Mouse (Mus musculus) fibroblast of lung, adult 2 months (primary cell): ENCODE results near the gene Olfr13.
"Not testable (repeated sequence)": the region's sequence is repeated elsewhere in the genome, so short reads cannot be mapped to it uniquely, and the experiment has no call there.

ENCODE experiments used
- DNase-seq: peaks from one replicate; pipeline ENCODE4 v3.0.0-alpha.2; 2011; ENCODE audit warnings: low read depth

Olfr13 gene

DNA sequence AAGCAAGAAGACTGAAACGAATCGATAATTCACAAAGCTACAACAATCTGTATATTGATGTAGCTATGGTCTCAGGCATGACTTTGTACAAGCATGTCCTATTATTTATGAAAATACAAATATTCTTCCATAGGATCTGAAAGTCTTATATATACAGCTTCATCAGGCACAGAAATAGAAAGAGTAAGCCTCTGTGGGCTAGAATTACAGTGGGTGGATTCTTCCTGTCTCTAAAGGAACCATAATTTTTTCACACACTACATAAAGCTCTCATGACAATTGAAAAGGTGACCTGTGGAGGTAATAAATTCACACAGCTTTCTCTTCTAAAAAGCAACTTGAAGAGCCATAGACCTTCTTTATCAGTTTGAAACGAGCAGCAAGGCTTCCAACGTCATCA lies at the start of gene Olfr13:
Olfr13 (plus strand) TSS at position 301 of the 400 bp plus-strand sequence.
- no peak for DNase-seq

DNA sequence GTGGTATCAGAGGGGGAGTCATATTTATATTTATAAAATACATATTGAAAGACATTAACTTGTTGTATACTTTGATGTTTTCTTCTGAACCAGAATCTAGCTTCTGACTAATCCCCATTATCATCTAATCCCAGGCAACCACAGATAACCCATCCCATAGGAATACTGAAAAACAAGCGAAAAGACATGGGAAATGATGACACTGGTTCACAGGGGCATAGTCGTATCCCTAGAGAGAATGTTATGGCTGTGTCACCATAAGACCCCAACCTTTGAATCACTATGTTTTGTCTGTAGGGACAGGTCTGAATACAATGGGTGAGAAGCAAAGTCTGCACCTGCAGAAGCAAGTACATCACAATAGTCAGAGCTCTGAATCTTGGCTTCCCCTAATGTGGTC lies 25.7 kb upstream of the Olfr13 start, which contains the start of gene Olfr237-ps1:
Olfr237-ps1 (plus strand) TSS at position 301 of the 400 bp plus-strand sequence.
- DNase-seq: not testable (repeated sequence)

DNA sequence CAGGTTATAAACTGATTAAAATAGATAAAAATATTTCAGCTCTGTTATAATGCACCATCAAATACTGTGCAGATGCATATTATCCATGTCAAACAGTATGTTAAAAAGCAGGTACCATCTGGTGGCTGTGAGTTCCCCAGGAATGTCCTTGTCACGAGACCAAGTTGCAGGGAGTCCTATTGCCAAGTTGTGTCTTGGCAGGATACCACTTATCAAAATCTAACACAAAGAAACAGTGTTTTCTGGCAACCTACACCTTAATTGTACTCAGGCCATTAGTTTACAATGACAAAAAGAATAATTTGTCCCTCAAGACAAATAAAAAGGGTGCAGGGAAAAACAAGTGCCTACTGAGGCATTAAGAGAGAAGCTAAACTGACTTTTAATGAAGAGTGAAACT lies 12.4 kb upstream of the Olfr13 start:
- no peak for DNase-seq

DNA sequence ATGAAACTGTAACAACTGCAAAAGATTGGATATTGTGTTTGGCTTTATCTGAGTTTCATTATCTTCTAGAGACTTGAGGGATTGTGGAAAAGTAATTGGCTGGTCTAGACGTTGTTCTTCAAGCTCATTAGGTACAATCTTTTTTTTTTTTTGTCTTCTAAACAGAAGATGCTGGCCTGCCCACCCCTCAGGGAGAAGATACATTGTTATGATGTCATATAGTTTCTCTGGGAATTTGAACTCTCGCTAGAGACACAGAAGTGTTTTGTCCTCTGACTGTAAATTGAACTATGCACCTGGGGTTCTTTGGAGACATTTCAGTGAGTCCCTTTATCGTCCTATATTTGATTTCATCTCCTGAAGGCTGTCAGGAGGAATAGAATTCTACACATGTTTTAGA lies 9.0 kb upstream of the Olfr13 start, which contains the start of gene Olfr437:
Olfr437 (plus strand) TSS at position 301 of the 400 bp plus-strand sequence.
- DNase-seq: no peak

DNA sequence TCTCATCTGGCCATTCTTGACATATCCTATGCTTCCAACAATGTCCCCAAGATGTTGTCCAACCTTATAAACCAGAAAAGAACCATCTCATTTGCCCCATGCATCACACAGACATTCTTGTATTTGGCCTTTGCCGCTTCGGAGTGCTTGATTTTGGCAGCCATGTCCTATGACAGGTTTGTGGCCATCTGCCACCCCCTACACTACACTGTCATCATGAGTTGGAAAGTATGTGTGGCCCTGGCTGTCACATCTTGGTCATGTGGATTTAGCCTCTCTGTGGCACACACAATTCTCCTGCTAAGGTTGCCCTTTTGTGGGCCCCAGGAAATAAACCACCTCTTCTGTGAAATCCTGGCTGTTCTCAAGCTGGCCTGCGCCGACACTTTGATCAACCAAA lies 4.7 kb upstream of the Olfr13 start:
- DNase-seq: no peak

DNA sequence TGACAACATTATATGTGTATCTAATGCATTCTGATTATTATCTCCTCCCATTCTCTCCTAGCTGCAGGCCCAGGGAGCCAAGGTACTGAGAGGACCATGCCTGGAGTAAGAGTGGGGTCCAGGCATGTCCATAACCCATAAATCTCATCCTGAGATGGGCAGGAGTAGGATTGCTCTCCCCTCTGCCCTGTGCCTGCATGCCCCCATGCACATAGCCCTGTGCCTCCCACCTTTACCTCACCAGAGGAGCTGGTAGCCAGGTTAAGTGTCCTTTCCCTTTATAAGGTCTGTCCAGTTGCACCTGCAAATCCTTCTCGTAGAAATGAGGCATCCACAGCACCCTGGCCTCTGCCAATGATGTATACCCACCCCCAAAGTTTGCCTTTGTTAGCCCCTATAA lies 6.2 kb downstream of the Olfr13 start:
- DNase-seq: no peak

DNA sequence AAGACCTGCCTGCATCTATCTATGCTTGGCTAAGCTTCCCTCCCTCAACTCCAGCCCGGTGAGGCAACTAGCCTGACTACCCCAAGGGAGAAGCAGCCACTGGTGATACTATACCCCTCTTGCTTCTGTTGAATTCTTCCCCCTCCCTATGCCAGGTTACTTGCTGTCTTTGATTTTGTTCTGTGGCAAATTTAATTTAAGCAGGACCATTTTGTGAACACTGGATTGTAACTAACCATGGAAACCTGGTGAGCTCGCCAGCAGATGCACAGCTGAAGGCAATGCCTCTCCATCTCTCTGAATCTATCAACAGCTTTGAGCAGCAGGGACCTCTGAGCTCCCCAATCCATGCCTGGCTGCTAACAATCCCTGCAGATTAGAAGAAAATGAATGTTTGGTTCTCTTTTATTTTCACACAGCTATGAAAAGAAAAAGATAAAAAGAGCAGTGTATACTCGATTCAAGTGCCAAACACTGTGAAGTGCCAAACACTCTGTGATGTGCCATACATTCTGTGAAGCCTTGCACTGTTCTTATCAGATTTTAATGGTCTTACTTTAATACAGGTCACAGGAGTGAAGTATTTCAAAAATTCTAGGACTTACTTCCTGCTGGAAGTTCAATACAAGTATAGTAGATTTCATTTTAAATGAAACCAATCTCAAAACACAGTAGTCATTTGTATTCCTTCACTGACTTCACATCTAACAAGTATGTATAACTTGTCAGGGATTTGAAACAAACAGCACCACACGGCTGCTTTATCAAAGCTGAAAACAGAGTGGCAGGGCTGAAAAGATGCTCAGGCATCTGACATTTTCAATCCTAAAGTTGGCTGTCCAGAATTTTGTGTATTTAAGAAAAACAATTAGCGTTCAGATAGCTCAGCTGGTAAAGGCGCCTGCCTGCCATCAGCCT lies 6.9 kb downstream of the Olfr13 start:
- no peak for DNase-seq

DNA sequence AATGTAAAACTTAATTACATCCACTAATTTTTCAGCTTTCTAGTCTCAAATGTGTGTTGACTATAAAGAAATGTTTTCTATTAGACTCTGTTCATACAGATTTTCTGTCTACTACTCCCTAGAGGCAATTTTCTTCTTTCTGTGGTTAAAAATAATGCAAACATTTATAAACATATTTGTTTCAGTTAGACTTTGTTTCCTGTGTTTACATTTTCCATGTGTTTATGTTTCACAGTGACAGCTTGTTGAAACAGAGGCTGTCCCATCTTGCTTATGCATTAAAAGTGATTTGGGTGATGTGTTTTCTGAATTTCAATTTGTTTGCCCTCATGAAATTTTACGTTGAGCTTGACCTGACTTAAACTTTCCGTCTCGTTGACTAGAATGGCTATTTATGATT lies 19.0 kb downstream of the Olfr13 start:
- no peak for DNase-seq

DNA sequence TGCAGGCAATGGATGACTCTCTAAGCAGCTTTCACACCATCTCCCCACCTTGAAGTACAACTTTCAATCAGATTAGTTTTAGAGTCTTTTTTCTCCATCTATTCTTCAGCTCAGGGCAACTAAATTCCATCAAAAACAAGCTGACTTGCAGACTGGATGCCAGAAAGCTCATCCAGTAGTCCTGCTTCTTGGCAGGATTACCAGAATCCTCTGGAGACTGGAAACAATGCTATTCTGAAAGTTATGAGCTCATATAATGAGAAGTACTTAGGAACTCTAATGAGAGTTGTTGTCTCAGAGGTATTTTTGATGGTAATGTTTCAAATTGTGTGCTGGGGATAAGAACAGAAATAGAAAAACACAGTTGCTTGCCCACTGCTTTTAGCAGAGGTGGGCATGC lies 24.8 kb downstream of the Olfr13 start, which contains the start of gene Olfr435:
Olfr435 (plus strand) TSS at position 366 of the 400 bp plus-strand sequence.
- no peak for DNase-seq

DNA sequence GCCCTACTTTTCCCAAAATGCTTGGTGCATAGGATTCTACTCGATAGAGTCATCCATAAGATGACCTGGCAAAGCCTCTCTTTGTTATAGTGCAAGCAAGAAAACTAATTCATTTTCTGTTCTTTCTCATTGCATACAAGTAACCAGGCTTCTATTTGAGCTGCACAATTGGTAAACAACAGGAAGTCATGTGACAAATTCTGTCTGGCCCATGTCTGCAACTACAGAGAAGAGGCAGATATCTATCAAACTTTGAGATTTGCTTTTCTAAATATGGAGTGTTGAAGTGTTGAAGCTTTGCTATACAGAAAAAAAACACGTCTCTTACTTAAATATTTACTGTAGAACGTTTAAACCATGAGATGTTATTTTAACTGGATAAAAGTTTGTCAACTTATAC lies 26.2 kb downstream of the Olfr13 start:
- no peak for DNase-seq

DNA sequence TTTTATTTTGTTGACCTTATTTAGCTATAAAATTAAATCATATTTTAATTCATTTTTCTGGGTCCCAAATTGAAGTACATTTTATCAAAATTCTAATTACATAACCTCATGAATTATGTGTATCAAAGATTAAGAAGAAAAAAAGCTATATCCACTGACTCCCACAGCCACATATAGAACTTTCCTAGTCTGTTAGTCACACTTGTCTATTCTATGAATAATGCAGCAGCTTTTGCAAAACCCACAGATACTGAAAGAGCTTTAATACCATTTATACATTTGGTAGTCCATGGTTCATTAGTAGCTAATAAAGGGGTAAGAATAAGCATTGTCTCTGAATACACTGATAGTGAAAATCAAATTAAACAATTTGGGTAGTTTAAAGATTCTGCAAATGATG lies 30.8 kb downstream of the Olfr13 start:
- DNase-seq: no peak

DNA sequence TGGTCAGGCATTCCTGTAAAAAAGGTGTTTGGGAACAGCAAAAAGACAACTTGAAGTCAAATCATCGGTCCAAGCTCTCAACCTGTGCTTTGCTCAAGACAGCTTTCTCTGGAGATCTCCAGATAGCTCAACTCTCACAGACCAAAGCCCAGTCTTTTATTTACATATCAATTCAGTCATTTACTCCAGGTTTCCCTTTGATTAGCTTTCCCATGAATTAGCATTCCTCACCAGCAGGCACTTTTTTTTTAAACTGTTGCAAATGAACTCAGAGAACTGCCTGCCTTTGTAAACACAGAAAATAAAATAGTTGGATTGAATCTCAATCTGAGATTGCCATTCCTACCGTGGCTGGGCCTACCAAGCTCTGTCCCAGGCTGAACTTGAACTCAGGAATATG lies 33.4 kb downstream of the Olfr13 start:
- no peak for DNase-seq

DNA sequence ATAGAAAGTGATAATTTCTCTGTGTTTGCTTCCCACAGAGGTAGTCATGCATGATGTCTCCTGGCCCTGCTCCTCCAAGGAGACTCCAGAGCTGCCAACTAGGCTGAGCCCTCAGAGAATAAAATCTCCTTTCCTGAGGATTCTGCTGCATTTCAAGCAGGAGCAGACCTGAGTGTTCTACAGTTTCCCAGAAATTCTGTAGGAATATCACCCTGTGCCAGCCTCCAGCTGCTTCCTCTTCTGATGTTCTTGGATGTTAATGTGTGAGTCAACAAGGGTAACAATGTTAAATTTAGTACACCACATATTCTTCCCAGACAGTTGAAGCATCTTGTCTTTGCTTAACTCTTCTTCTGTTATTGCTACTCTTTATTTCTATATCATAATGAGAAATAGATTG lies 40.9 kb downstream of the Olfr13 start, which contains the start of gene Olfr434:
Olfr434 (plus strand) TSS at position 149 of the 400 bp plus-strand sequence.
- DNase-seq: not testable (repeated sequence)
